Mouse (Mus musculus) liver, embryonic 14.5 days (tissue): ENCODE data around the gene Llph.

Experiments
- CTCF ChIP-seq: IDR thresholded peaks from 2 replicates; pipeline ENCODE4 v1.5.1; 2016; ENCODE audit warnings: antibody characterized with exemption, low read depth, control low read depth
- EP300 ChIP-seq: IDR thresholded peaks from 2 replicates; pipeline ENCODE4 v1.6.1; 2016; ENCODE audit warnings: antibody characterized with exemption, low read depth

DNA sequence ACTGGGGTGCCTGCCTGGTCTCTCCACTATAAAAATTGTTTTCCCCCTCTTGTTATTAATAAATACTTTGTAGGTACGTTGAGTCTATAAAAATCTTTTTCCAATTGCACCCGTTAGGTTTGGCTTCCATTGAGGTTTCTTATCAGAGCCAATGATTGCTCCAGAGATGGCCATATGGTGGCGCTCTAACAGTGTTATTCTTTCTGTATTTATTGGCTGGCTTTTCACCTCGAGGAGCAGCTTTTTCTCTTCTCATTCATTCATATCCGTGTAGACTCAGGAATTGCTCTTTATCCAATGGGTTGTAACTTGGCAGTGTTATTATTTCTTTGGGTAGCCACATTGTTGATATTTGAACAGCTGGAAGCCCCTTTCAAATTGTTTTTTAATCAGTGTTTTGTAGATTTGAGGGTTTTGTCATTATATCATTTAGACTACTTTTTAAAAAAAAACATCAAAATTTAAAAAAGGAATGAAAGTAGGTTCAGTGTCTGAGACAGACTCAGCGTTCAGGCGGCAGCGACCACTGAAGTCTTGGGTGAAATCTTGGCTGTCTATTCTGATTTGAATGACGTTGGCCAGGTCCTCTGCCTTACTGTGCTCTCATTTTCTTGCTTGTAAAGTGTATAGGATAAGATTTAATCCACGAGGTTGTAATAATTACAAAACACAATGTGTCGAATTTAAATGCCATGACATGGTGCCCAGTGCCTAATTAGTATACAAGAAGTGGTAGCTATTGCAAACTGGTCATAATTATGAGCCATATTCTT is 24.2 kb downstream of the Llph start:
- TF ChIP-seq CTCF (no peak), EP300 (no peak)
